Mouse (Mus musculus) granulocyte monocyte progenitor cell, adult 5-6 weeks (primary cell): ENCODE data around the gene 3110082J24Rik. TPM values are rescaled to one million over a fixed set of nuclear protein-coding genes. Genes with fewer than 3 reads are reported as not detected.

Experiments used
- ATAC-seq: replicated peaks from 2 replicates; pipeline ENCODE4 v1.8.0; 2016; ENCODE audit warnings: mild to moderate bottlenecking, moderate TSS enrichment, inconsistent platforms; ENCODE audit not compliant: poor library complexity, severe bottlenecking
- total RNA-seq, 2 experiments: library from RNA; stranded (forward) in 1 of 2; stranded (reverse) in 1 of 2; fragments of 200-712, 200-1000 nt in 1 of 2; fragments of >200 nt in 1 of 2; fragmentation: Nextera tagmentation in 1 of 2; gene quantifications; 2 replicates each; pipeline ENCODE4 v1.2.3; 2014 to 2017

3110082J24Rik gene
- total RNA-seq (2014; fragmentation: Nextera tagmentation) (not detected in 2 replicates), total RNA-seq (2017) (not detected in 2 replicates)

GRCm38 (mm10) chr5:30105668-30106300 is at the start of gene 3110082J24Rik:
TSS of gene 3110082J24Rik (minus strand) at chr5:30106086.
- ATAC-seq: no peak

- ATAC-seq: no peak
Observed at GRCm38 (mm10) chr5:30155395-30155792, 49.5 kb upstream of the 3110082J24Rik start.

DNA sequence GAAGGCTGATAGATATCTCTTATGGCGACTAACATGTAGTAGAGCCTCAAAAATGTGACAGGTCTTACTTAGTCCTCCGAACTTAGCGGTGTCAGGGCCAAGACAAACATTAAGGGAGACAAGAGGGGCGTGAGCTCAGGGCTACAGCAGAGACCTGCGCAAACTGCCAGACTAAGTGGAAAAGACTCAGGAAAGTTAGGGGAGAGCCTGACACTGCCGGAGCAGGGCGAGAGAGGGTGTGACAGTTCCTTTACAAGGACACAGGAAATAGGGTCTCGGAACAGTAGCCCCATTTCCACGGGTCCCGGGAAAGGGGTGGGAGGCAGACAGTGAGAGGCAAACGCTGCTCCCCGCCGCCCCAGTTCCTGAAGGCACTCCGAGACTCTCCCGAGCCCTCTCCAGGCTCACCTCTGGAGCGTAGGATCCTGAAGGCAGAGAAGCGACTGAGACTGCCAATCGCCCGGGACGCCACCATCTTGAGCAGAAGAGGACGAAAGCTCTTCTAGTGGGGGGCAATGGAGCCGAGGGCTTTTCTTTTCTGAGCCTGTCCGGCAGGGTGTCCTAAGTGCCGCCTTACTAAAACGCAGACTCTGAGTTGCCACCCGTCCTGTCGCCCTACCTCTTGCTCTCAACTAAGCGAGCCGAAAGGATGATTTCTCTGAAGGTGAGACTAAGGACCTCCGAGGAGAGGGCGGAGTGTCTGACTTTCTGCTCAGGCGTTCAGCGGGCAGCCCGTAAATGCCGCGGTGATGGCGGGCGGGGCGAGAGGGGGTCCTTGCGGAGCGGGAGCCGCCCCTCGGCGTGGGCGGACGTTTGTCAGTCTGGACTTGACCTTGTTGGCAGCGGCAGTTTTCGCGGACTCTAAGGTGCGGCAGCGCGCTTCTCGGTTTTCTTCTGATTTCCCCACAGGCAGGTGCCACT is 48.8 kb upstream of the 3110082J24Rik start, which contains the start of the genes Hadha and Hadhb:
Gene Hadha, minus strand, starts transcription at position 689 of the 921 bp plus-strand sequence.
Gene Hadhb, plus strand, starts transcription at position 775 of the 921 bp plus-strand sequence.
- peak; percentile 91 for ATAC-seq

DNA sequence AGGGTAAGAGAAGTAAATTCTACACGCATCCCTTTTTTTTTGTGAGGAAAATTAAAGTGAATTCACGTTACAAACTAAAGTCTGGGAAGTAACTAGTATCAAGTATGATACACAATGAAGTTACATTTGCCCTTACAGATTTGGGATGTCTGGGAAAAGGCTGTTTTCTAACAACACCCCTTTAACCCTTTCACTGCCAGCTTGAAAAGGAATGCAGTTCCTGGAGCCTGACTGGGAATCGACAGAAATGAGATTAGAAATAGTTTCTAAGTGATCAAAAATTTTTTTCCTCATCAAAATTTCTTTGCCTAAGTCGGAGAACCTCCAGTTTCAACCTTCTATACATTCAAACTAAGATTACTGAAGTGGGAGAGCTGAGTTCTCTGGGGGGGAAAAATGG is 48.1 kb upstream of the 3110082J24Rik start:
- no peak for ATAC-seq

DNA sequence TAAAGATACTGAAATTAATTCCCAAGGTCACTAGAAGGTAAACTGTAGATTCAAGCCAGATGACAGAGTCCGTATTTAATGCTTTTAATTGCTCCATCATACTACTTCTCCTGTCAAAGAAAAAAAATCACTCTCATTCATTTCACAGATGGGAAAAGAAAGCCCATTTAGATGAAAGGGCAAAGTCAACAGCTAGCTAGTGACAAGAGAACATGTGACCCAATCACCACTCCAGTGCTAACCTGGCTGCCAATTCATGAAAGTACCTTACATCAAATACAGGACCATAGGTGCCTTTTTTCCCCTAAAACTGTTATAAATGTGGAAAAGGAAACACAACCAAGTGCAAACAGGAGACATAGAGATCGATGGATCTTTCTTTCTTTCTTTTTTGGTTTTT is 47.3 kb upstream of the 3110082J24Rik start:
- ATAC-seq: no peak

GRCm38 (mm10) chr5:30152413-30152812 is 46.5 kb upstream of the 3110082J24Rik start:
- ATAC-seq: no peak

DNA sequence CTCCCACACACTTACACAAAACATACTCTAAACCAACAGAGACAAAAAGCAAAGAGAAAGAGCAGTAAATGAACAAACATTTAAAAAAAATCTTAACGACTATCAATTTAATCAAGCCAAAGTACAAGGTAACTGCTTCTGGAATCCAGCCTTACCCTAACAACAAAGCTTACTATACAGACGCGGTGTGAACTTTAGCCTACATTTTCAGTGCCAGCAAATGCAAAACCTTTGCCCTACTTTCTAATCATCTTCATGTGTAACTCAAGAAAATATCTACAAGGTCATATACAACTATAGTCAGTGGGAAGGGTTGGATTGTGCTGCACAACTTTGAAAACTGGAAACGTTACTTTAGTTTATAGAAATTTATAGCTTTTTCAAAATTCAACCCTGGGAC is 46.1 kb upstream of the 3110082J24Rik start:
- ATAC-seq: no peak

- 0 out of 2 replicates have a peak, but pooled peaks have one; percentile 20 for ATAC-seq
Observed at GRCm38 (mm10) chr5:30148133-30148920, 42.4 kb upstream of the 3110082J24Rik start.

GRCm38 (mm10) chr5:30146526-30146925 is 40.6 kb upstream of the 3110082J24Rik start:
- no peak for ATAC-seq

- no peak for ATAC-seq
Observed at GRCm38 (mm10) chr5:30138193-30138592, 32.3 kb upstream of the 3110082J24Rik start.

- no peak for ATAC-seq
Observed at GRCm38 (mm10) chr5:30137271-30137670, 31.4 kb upstream of the 3110082J24Rik start.

DNA sequence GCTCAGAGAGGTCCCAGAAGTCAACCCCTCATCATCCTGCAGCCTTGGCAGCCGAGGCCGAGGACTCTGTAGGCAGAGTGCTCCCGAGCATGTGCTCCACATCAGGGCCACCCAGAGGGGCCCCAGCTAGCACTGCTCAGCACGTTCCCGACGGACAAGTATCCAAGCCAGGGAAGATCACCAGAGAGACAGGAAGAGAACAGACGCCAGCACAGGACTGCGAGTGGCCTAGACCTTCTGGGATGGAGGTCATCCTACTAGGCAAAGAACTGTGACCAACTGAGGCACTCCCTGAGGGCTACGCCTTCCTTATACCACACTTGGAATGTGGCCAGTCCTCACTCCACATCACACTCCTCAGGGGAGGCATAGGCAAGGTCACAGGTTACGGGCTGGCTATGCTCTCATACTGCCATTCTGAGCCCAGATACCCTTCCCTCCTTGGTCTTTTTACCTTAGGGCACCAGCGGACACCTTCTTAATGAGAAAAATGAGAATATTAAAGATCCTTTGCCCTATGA is 29.9 kb upstream of the 3110082J24Rik start:
- ATAC-seq: no peak

DNA sequence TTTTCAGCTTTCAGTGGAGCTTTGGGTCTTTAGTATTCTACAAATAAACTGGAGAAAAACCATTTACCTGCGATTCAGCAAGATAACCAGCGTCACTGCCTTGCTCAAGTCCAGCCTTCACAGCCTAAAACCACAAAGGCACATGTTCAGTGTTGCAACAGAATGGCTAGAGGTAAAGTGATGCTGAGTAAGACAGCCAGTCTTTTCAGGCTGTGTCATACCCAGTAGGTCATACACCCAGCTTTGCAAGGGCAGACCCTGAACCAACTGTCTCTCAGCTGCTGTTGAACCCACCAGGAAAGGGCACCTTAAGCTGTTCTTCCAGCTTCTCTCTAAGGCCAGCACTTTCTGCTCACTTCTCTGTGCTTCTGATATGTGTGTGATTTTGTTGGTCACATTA is 26.3 kb upstream of the 3110082J24Rik start:
- peak; percentile 59 for ATAC-seq

GRCm38 (mm10) chr5:30131246-30131645 is 25.4 kb upstream of the 3110082J24Rik start:
- ATAC-seq: no peak

DNA sequence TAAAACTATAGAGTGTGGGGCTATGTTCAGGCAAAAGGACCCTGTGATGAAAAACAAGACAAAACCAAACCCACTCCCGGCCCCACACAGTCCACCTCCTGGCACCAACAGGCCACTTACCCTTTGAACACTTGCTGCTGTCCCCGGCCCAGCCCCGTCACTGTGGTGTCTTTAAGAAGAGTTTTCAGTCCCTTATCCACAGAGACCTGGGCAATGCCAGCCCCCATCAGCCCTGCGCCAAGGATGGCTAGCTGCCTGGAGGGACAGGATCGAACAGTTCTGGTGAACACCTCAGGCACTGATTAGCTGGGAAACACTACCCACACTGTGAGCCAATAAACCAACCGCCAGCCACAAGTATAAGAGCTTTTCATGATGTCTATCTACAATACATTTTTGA is 22.8 kb upstream of the 3110082J24Rik start:
- no peak for ATAC-seq

DNA sequence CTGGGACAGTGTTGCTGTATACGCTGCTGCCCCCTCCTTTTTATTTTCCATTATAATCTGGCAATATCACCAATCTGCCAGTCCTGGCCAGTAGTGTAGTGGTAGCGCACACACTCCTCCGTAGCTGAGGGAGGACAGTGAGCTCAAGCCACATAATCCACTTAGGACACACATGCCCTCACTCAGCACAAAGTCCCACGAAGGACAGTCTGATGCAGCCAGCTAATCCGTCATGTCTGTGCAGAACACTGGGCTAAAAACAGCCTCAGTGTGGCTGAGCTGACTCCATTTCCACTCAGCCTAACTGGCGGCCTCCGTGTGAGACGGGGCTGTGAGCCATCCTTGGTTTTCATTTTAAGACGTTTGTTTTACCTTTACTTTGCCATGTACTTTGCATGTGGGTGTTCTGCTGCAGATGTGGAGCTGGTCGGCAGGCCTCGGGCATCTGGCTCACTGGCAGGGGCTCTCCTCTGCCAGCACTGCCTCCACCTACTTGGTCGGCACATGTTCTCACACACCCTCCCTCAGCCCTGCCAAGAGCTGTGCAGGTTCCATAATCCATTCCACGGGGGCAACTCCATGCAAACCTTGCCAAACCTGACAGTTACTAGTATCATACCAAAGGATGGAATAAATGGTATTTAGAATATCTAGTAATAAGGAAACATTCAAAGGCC is 22.2 kb upstream of the 3110082J24Rik start:
- ATAC-seq: no peak

- no peak for ATAC-seq
Observed at GRCm38 (mm10) chr5:30126756-30127155, 20.9 kb upstream of the 3110082J24Rik start.

DNA sequence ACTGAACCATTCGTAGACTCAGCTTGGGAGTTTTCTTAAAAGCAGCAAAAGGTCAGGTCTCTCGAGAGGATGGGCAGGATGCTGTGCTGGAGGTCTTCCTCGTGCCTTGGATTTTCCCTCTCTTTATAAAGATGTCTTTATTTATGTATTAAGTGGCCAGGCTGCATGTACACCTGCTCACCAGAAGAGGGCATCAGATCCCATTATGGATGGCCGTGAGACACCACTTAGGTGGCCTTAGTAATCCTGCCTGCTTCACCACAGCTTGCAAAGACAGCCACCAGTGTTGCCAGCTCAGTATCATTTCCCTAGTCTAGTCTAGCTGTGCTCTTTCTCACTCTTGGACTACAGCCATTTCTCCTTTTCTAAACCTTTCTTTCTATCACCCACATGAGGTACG is 19.7 kb upstream of the 3110082J24Rik start:
- peak; percentile 84 for ATAC-seq

GRCm38 (mm10) chr5:30122481-30122880 is 16.6 kb upstream of the 3110082J24Rik start:
- ATAC-seq: no peak

GRCm38 (mm10) chr5:30120106-30120505 is 14.2 kb upstream of the 3110082J24Rik start:
- ATAC-seq: no peak
